Mouse (Mus musculus): Measurements from ENCODE around the gene Gm3045.

GRCm38 (mm10) chr13:56426365-56426764 lies at the start of gene Gm3045:
- TF ChIP-seq CTCF (IDR thresholded peaks at IDR 0.05; ENCODE audit: low read depth, low read length) (no peak), POLR2A (IDR thresholded peaks at IDR 0.05; ENCODE audit: extremely low read depth, insufficient read depth, low read length) (no peak)
